Comparison of ENCODE assay signal across 18 mouse cellular contexts in the genomic region with DNA sequence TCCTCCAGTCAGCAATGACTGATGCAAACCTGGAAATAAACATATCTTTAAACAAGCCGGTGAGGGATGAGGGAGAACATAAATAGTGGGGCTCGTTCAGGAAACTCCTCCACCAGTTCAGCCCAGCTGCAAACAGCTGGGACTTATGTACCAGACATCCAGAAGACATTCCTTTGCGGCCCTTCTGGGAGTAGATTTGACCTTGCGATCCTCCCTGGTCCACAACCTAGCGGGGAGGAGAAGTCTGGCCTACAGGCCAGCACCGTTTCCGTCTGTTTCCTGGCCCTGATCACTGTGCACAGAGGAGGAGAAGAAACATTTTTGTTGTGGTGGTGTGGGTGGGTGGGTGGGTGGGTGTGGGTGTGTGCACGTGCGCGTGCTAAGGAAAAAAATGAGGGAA. TPM values are rescaled to one million over a fixed set of nuclear protein-coding genes. Genes with fewer than 3 reads are reported as not detected.
DNase-seq lines count a peak whose midpoint lies in the region; ATAC-seq and TF ChIP-seq lines count a peak whose summit lies in the region.
"Had no signal": no experiment of that assay in that cellular context is flagged by ENCODE, and none has a peak within 500 bp of the region (broad histone marks: within the 10 kb centered on the region; RNA-seq: fewer than 3 reads in every experiment).

No protein-coding gene starts in this region.

- H3K9ac ChIP-seq in heart, postnatal 0 days (replicated peaks; ENCODE audit: low read depth, low read length): no peak overlapping the region
- H3K9ac ChIP-seq in heart, embryonic 11.5 days (ENCODE audit: low read depth, low read length): no peak overlapping the region
- H3K9ac ChIP-seq in lung, postnatal 0 days (replicated peaks; ENCODE audit: low read depth): no peak overlapping the region
- H3K9ac ChIP-seq: embryonic facial prominence, embryonic 15.5 days; liver, embryonic 12.5 days; midbrain, embryonic 12.5 days had no signal

- WGBS in heart, postnatal 0 days: 45% methylated on average over 10 of the region's 10 CpGs
- WGBS in heart, embryonic 11.5 days (ENCODE audit: insufficient replicate concordance): 64% methylated on average over 10 of the region's 10 CpGs
- 56% methylated on average over 10 of the region's 10 CpGs for WGBS in lung, postnatal 0 days

- H3K4me2 ChIP-seq in heart, postnatal 0 days (ENCODE audit: low read depth, low read length): no peak overlapping the region
- no peak overlapping the region for H3K4me2 ChIP-seq in heart, embryonic 11.5 days
- H3K4me2 ChIP-seq in lung, postnatal 0 days (replicated peaks; ENCODE audit: low read depth, low read length): no peak overlapping the region
- H3K4me2 ChIP-seq: embryonic facial prominence, embryonic 15.5 days; liver, embryonic 12.5 days; midbrain, embryonic 12.5 days had no signal

- no peak overlapping the region for H3K27ac ChIP-seq in heart, postnatal 0 days (ENCODE audit: low read depth)
- no peak overlapping the region for H3K27ac ChIP-seq in heart, embryonic 11.5 days (ENCODE audit: low read depth, low read length)
- H3K27ac ChIP-seq in lung, postnatal 0 days (ENCODE audit: low read length): no peak overlapping the region
- H3K27ac ChIP-seq: embryonic facial prominence, embryonic 15.5 days; forebrain, embryonic 10.5 days; hindbrain, postnatal 0 days; limb, embryonic 10.5 days; liver, embryonic 12.5 days; macrophage; midbrain, embryonic 12.5 days had no signal

- no peak for DNase-seq in heart, postnatal 0 days (ENCODE audit: low spot score)
- peak; percentile 38 for DNase-seq in lung, postnatal 0 days (ENCODE audit: low spot score)
- DNase-seq in lung, postnatal 36 days: no peak
- DNase-seq in kidney, adult 9 months: peak; percentile 18
- DNase-seq in lung, postnatal 14 days: peak; percentile 10
- DNase-seq: cerebellum, postnatal 10 days; retina, postnatal 1 day had no signal

- no peak overlapping the region for H3K4me3 ChIP-seq in heart, postnatal 0 days (ENCODE audit: low read depth, low read length)
- no peak overlapping the region for H3K4me3 ChIP-seq in heart, embryonic 11.5 days (ENCODE audit: low read depth, low read length)
- H3K4me3 ChIP-seq in lung, postnatal 0 days (ENCODE audit: low read depth, low read length): no peak overlapping the region
- H3K4me3 ChIP-seq: embryonic facial prominence, embryonic 15.5 days; forebrain, embryonic 10.5 days; limb, embryonic 10.5 days; liver, embryonic 12.5 days; midbrain, embryonic 12.5 days had no signal

- ATAC-seq in heart, postnatal 0 days (ENCODE audit: insufficient read depth, low read depth): peak; percentile 27; the same call in 1 of the 2 replicates
- no peak for ATAC-seq in heart, embryonic 11.5 days (replicated peaks; ENCODE audit: insufficient number of reproducible peaks, low FRiP score, low TSS enrichment)
- peak; percentile 61 for ATAC-seq in lung, postnatal 0 days
- no peak for ATAC-seq in cerebellum, adult (ENCODE audit: insufficient number of reproducible peaks, low FRiP score, low TSS enrichment)
- ATAC-seq: hindbrain, postnatal 0 days; liver, embryonic 12.5 days had no signal

- TF ChIP-seq EP300 in heart, postnatal 0 days (IDR thresholded peaks at IDR 0.05; ENCODE audit: low read depth): no peak
- no peak for TF ChIP-seq EP300 in lung, postnatal 0 days (IDR thresholded peaks at IDR 0.05)

- no peaks in the 10 kb centered on the region for H3K27me3 ChIP-seq in heart, postnatal 0 days (ENCODE audit: control insufficient read depth, insufficient read depth, low read length)
- H3K27me3 ChIP-seq in heart, embryonic 11.5 days (ENCODE audit: control insufficient read depth, insufficient read depth, low read length): no peaks in the 10 kb centered on the region
- no peaks in the 10 kb centered on the region for H3K27me3 ChIP-seq in lung, postnatal 0 days (replicated peaks; ENCODE audit: insufficient read depth, low read length)
- H3K27me3 ChIP-seq: CH12.LX; embryonic facial prominence, embryonic 15.5 days; midbrain, embryonic 12.5 days had no signal

- TF ChIP-seq CTCF in heart, postnatal 0 days (IDR thresholded peaks at IDR 0.05; ENCODE audit: low read depth): no peak
- TF ChIP-seq CTCF in lung, postnatal 0 days (IDR thresholded peaks at IDR 0.05): no peak

- no peaks in the 10 kb centered on the region for H3K9me3 ChIP-seq in heart, postnatal 0 days (replicated peaks; ENCODE audit: control insufficient read depth, low read length)
- H3K9me3 ChIP-seq in heart, embryonic 11.5 days (replicated peaks; ENCODE audit: control insufficient read depth, low read length): no peaks in the 10 kb centered on the region
- no peaks in the 10 kb centered on the region for H3K9me3 ChIP-seq in lung, postnatal 0 days (ENCODE audit: low read length)
- H3K9me3 ChIP-seq: embryonic facial prominence, embryonic 15.5 days; forebrain, embryonic 10.5 days; limb, embryonic 10.5 days; liver, embryonic 12.5 days; midbrain, embryonic 12.5 days had no signal

- H3K4me1 ChIP-seq in heart, postnatal 0 days (ENCODE audit: control insufficient read depth, insufficient read depth): peaks cover 2% of the 10 kb centered on the region; the same call in 1 of the 2 replicates
- H3K4me1 ChIP-seq in heart, embryonic 11.5 days (ENCODE audit: control insufficient read depth, insufficient read depth, low read length): peaks cover 6% of the 10 kb centered on the region; the same call in 1 of the 2 replicates
- H3K4me1 ChIP-seq in lung, postnatal 0 days (ENCODE audit: insufficient read depth, low read depth, low read length): no peaks in the 10 kb centered on the region
- H3K4me1 ChIP-seq: midbrain, embryonic 12.5 days had no signal

- no peaks in the 10 kb centered on the region for H3K36me3 ChIP-seq in heart, postnatal 0 days (replicated peaks; ENCODE audit: control insufficient read depth, insufficient read depth, low read length)
- H3K36me3 ChIP-seq in heart, embryonic 11.5 days (ENCODE audit: control insufficient read depth, insufficient read depth, low read length): no peaks in the 10 kb centered on the region
- no peaks in the 10 kb centered on the region for H3K36me3 ChIP-seq in lung, postnatal 0 days (ENCODE audit: insufficient read depth, low read length)
- H3K36me3 ChIP-seq: embryonic facial prominence, embryonic 15.5 days; forebrain, embryonic 10.5 days; limb, embryonic 10.5 days; liver, embryonic 12.5 days; midbrain, embryonic 12.5 days had no signal

RNA-seq across cellular contexts. Expression of a gene that starts 18.4 kb away (rescaled TPM):
- total RNA-seq in heart, postnatal 0 days (2014; rRNA removed; ENCODE audit: low replicate concordance): 5.3 and 5.5 TPM in 2 replicates
- polyA plus RNA-seq in heart, postnatal 0 days (2015; fragmentation: Nextera tagmentation; extraction: Ambion mirVana): 4.2 and 4.3 TPM in 2 replicates
- polyA plus RNA-seq in heart, embryonic 11.5 days (2014; fragmentation: Nextera tagmentation; extraction: Ambion mirVana): 6.8 and 7.3 TPM in 2 replicates
- 4.8 and 6.6 TPM in 2 replicates for polyA plus RNA-seq in lung, postnatal 0 days (2015; fragmentation: Nextera tagmentation; extraction: Ambion mirVana)
- total RNA-seq: hematopoietic stem cell, adult 5-6 weeks had no signal
- polyA plus RNA-seq: macrophage had no signal

Comparison
In these comparisons a context has a peak if more than half of its experiments do, and no peak if none do; other contexts are left out.
1. ATAC-seq: peak in heart, postnatal 0 days (single experiment) and lung, postnatal 0 days (single experiment); none in heart, embryonic 11.5 days (single experiment) and cerebellum, adult (single experiment).
2. DNase-seq: peak in lung, postnatal 0 days (single experiment), kidney, adult 9 months (single experiment) and lung, postnatal 14 days (single experiment); none in heart, postnatal 0 days (single experiment) and lung, postnatal 36 days (single experiment).